9 mouse cellular contexts compared by ENCODE assay signal in genomic region chr1:55192015-55192414, GRCm38 (mm10). TPM values are rescaled to one million over a fixed set of nuclear protein-coding genes. Genes with fewer than 3 reads are reported as not detected.
DNase-seq lines count a peak whose midpoint lies in the region; ATAC-seq and TF ChIP-seq lines count a peak whose summit lies in the region.
"Had no signal": no experiment of that assay in that cellular context is flagged by ENCODE, and none has a peak within 500 bp of the region (broad histone marks: within the 10 kb centered on the region; RNA-seq: fewer than 3 reads in every experiment).

No protein-coding gene starts in this region.

- 16% methylated on average over 8 of the region's 8 CpGs for WGBS in heart, embryonic 16.5 days
- 16% methylated on average over 8 of the region's 8 CpGs for WGBS in intestine, embryonic 14.5 days
- WGBS in midbrain, postnatal 0 days, result 7% methylated on average over 8 of the region's 8 CpGs
- 26% methylated on average over 8 of the region's 8 CpGs for WGBS in cerebellum, adult 2 months

- no peaks in the 10 kb centered on the region for H3K9me3 ChIP-seq in heart, embryonic 16.5 days (replicated peaks; ENCODE audit: control insufficient read depth, low read length)
- H3K9me3 ChIP-seq in intestine, embryonic 14.5 days (ENCODE audit: control insufficient read depth, low read length), result no peaks in the 10 kb centered on the region
- H3K9me3 ChIP-seq in midbrain, postnatal 0 days (ENCODE audit: low read length), result no peaks in the 10 kb centered on the region

- H3K4me3 ChIP-seq in heart, embryonic 16.5 days (ENCODE audit: low read length), result peak overlapping the region; percentile 31
- peak overlapping the region; percentile 27 for H3K4me3 ChIP-seq in intestine, embryonic 14.5 days (ENCODE audit: low read depth, low read length)
- peak overlapping the region; percentile 31 for H3K4me3 ChIP-seq in midbrain, postnatal 0 days (ENCODE audit: low read depth, low read length)
- no peak overlapping the region for H3K4me3 ChIP-seq in cerebellum, adult 2 months (replicated peaks; ENCODE audit: insufficient read depth, low read depth, low read length)

- TF ChIP-seq POLR2A in cerebellum, adult 2 months (IDR thresholded peaks at IDR 0.05; ENCODE audit: borderline replicate concordance, insufficient read depth, low read length), result no peak

- no peak for DNase-seq in heart, postnatal 36 days
- peak; percentile 50 for DNase-seq in embryo, embryonic 11 days
- DNase-seq in intestine, embryonic 14.5 days (ENCODE audit: low spot score), result peak; percentile 67
- DNase-seq in midbrain, postnatal 0 days (ENCODE audit: low spot score), result no peak
- DNase-seq in spleen, adult 12 weeks (ENCODE audit: low spot score), result no peak
- DNase-seq in cerebellum, adult 2 months, result no peak
- no peak for DNase-seq in spleen, postnatal 36 days (ENCODE audit: low spot score in 2 of 2)
- DNase-seq: cerebellum, postnatal 14 days had no signal

- no peak; the same call in 1 of the 2 replicates for ATAC-seq in heart, embryonic 16.5 days (replicated peaks; ENCODE audit: extremely low read depth, insufficient read depth, low FRiP score)
- ATAC-seq in intestine, embryonic 14.5 days (replicated peaks; ENCODE audit: low FRiP score, low TSS enrichment, low read depth), result peak; percentile 55; the same call in 1 of the 2 replicates
- ATAC-seq in midbrain, postnatal 0 days (ENCODE audit: low FRiP score), result peak; percentile 55; the same call in 1 of the 2 replicates

- peaks cover 6% of the 10 kb centered on the region; the same call in 1 of the 2 replicates for H3K36me3 ChIP-seq in heart, embryonic 16.5 days (ENCODE audit: control insufficient read depth, insufficient read depth)
- no peaks in the 10 kb centered on the region for H3K36me3 ChIP-seq in intestine, embryonic 14.5 days (ENCODE audit: control insufficient read depth, insufficient read depth, low read length)
- H3K36me3 ChIP-seq in midbrain, postnatal 0 days (ENCODE audit: insufficient read depth, low read length), result no peaks in the 10 kb centered on the region

- peaks cover 20% of the 10 kb centered on the region for H3K4me1 ChIP-seq in heart, embryonic 16.5 days (ENCODE audit: control insufficient read depth, insufficient read depth, low read length)
- peaks cover 14% of the 10 kb centered on the region for H3K4me1 ChIP-seq in intestine, embryonic 14.5 days (replicated peaks; ENCODE audit: control insufficient read depth, insufficient read depth, low read length)
- no peaks in the 10 kb centered on the region for H3K4me1 ChIP-seq in midbrain, postnatal 0 days (ENCODE audit: insufficient read depth, low read length)
- H3K4me1 ChIP-seq in cerebellum, adult 2 months (ENCODE audit: control insufficient read depth, insufficient read depth, low read length), result no peaks in the 10 kb centered on the region; the same call in 1 of the 2 replicates

- H3K9ac ChIP-seq in heart, embryonic 16.5 days (ENCODE audit: low read length), result peak overlapping the region; percentile 32
- 0 out of 2 replicates have a peak overlapping the region, but pooled peaks have one; percentile 14 for H3K9ac ChIP-seq in intestine, embryonic 14.5 days (ENCODE audit: low read length)
- 0 out of 2 replicates have a peak overlapping the region, but pooled peaks have one; percentile 25 for H3K9ac ChIP-seq in midbrain, postnatal 0 days (replicated peaks; ENCODE audit: low read length, poor library complexity, severe bottlenecking)

- intact Hi-C loops in heart, postnatal 36 days (cut with DNase I), result loop anchor here (5.0 kb wide), 2 partner anchors 45 to 170 kb away; partner anchors contain the start of genes Boll and Mars2

- H3K27me3 ChIP-seq in heart, embryonic 16.5 days (ENCODE audit: control insufficient read depth, insufficient read depth, low read length), result no peaks in the 10 kb centered on the region
- H3K27me3 ChIP-seq in intestine, embryonic 14.5 days (replicated peaks; ENCODE audit: control insufficient read depth, insufficient read depth, low read length), result no peaks in the 10 kb centered on the region
- no peaks in the 10 kb centered on the region for H3K27me3 ChIP-seq in midbrain, postnatal 0 days (ENCODE audit: insufficient read depth, low read length)
- H3K27me3 ChIP-seq in cerebellum, adult 2 months (ENCODE audit: control insufficient read depth, insufficient read depth, low read length), result no peaks in the 10 kb centered on the region

- peak overlapping the region; percentile 58 for H3K4me2 ChIP-seq in heart, embryonic 16.5 days (ENCODE audit: low read depth, low read length)
- H3K4me2 ChIP-seq in intestine, embryonic 14.5 days (ENCODE audit: low read length), result peak overlapping the region; percentile 40
- peak overlapping the region; percentile 56 for H3K4me2 ChIP-seq in midbrain, postnatal 0 days (ENCODE audit: low read depth, low read length, poor library complexity, severe bottlenecking)

- no peak for TF ChIP-seq CTCF in midbrain, postnatal 0 days (IDR thresholded peaks at IDR 0.05)
- TF ChIP-seq CTCF in cerebellum, adult 2 months (IDR thresholded peaks at IDR 0.05; ENCODE audit: borderline replicate concordance, insufficient read depth, low read depth, low read length), result no peak

- H3K27ac ChIP-seq in heart, embryonic 16.5 days (ENCODE audit: low read length), result peak overlapping the region; percentile 8; the same call in 1 of the 2 replicates
- H3K27ac ChIP-seq in intestine, embryonic 14.5 days (ENCODE audit: low read depth), result peak overlapping the region; percentile 62
- peak overlapping the region; percentile 57; the same call in 1 of the 2 replicates for H3K27ac ChIP-seq in midbrain, postnatal 0 days (ENCODE audit: low read depth, low read length)
- H3K27ac ChIP-seq in cerebellum, adult 2 months (ENCODE audit: insufficient read depth, low read length), result no peak overlapping the region

RNA-seq across cellular contexts. Expression of gene Rftn2, which starts 34.6 kb away (rescaled TPM):
- polyA plus RNA-seq in heart, embryonic 16.5 days (2015; fragmentation: Nextera tagmentation; extraction: Ambion mirVana), result 10.3 and 11.2 TPM in 2 replicates
- total RNA-seq in heart, postnatal 36 days (2021), result 10 to 100 TPM; 12.7 to 13.9 TPM
- 9.4 and 14.8 TPM in 2 replicates for polyA plus RNA-seq in intestine, embryonic 14.5 days (2014; fragmentation: Nextera tagmentation; extraction: Ambion mirVana)
- total RNA-seq in midbrain, postnatal 0 days (2014; rRNA removed), result 10.4 and 10.9 TPM in 2 replicates
- 11.4 and 12.0 TPM in 2 replicates for polyA plus RNA-seq in midbrain, postnatal 0 days (2015; fragmentation: Nextera tagmentation; extraction: Ambion mirVana)
- 16.9 and 17.1 TPM in 2 replicates for polyA plus RNA-seq in cerebellum, adult 2 months (2012; rRNA removed)

RNA-seq across cellular contexts. Expression of gene Mars2, which starts 45.0 kb away (rescaled TPM):
- polyA plus RNA-seq in heart, embryonic 16.5 days (2015; fragmentation: Nextera tagmentation; extraction: Ambion mirVana), result 3.8 and 4.0 TPM in 2 replicates
- 1 to 10 TPM; 4.6 to 4.9 TPM for total RNA-seq in heart, postnatal 36 days (2021)
- 4.6 and 5.5 TPM in 2 replicates for polyA plus RNA-seq in intestine, embryonic 14.5 days (2014; fragmentation: Nextera tagmentation; extraction: Ambion mirVana)
- 11.6 and 14.4 TPM in 2 replicates for total RNA-seq in midbrain, postnatal 0 days (2014; rRNA removed)
- 2.4 and 2.5 TPM in 2 replicates for polyA plus RNA-seq in midbrain, postnatal 0 days (2015; fragmentation: Nextera tagmentation; extraction: Ambion mirVana)
- polyA plus RNA-seq in cerebellum, adult 2 months (2012; rRNA removed), result 3.8 and 4.2 TPM in 2 replicates

Comparison
In these comparisons a context has a peak if more than half of its experiments do, and no peak if none do; other contexts are left out.
1. DNase-seq: peak in embryo, embryonic 11 days (single experiment) and intestine, embryonic 14.5 days (single experiment); none in heart, postnatal 36 days (0 of 2), midbrain, postnatal 0 days (single experiment), spleen, adult 12 weeks (single experiment), cerebellum, adult 2 months (0 of 2) and spleen, postnatal 36 days (0 of 2).
2. Peak in every context shown above with its lines, with median percentiles within 50 percentile points of each other: H3K4me2 ChIP-seq and H3K9ac ChIP-seq.